Mouse (Mus musculus) G1E (cell line): Measurements from ENCODE around the gene Akr1c19.

Experiments used
- CTCF ChIP-seq: IDR thresholded peaks from 2 replicates; pipeline ENCODE4 v1.5.1; 2012; ENCODE audit warnings: low read depth, low read length, inconsistent platforms, mixed read lengths
- TAL1 ChIP-seq: conservative IDR thresholded peaks from 2 replicates; pipeline ENCODE4 v1.6.1; 2012; ENCODE audit warnings: low read depth, low read length, inconsistent platforms, mixed read lengths

- no peak for TF ChIP-seq CTCF
- no peak for TF ChIP-seq TAL1
Measured at GRCm38 (mm10) chr13:4233536-4234172, 5.2 kb downstream of the Akr1c19 start.
